Mouse (Mus musculus) bone marrow, adult 2 months (tissue): ENCODE measurements at regions not wholly inside any gene's neighbourhood (a gene's known extent, or its start where the extent isn't known, plus 50 kb on each side); places are given as distances from the start of the nearest gene placed in this dataset.

Experiments
- CTCF ChIP-seq: fragments of 200-500 bp; IDR thresholded peaks from 2 replicates; pipeline ENCODE4 v1.5.1; 2011; ENCODE audit warnings: low read length, control low read depth; ENCODE audit not compliant: control insufficient read depth, insufficient read depth
- POLR2A ChIP-seq: fragments of 200-500 bp; IDR thresholded peaks from 2 replicates; pipeline ENCODE4 v1.6.1; 2011; ENCODE audit warnings: low read depth, mild to moderate bottlenecking, control low read depth, low read length, borderline replicate concordance; ENCODE audit not compliant: control insufficient read depth

DNA sequence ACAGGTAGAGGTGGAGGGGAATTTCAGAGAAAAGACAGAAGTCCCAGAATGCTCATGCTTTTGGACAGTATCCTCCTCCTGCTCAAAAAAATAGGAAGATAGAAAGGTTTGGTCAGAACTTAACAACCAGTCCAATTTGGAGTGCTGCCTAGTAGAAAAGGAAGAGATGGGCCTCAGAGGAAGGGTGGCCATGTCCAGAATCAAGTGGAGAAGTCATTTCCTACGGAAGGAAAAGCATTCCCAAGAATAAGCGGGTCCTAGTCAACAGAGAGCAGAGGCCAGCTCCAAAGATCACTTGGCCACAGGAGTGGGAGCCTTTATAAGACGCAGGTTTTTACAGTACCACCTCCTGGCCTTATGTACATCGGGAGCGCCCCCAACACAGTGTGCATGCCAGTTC lies 125.3 kb upstream of the Ccdc122 start:
- TF ChIP-seq POLR2A (no peak), CTCF (no peak)
